Mouse (Mus musculus) 3134 (cell line): Measurements from ENCODE around the gene Safb2.

Source experiments
- DNase-seq: peaks from one replicate; pipeline ENCODE4 v3.0.0-alpha.2; 2011; ENCODE audit warnings: low spot score; ENCODE audit not compliant: insufficient read length; ENCODE audit errors: extremely low read depth

The Safb2 gene

DNA sequence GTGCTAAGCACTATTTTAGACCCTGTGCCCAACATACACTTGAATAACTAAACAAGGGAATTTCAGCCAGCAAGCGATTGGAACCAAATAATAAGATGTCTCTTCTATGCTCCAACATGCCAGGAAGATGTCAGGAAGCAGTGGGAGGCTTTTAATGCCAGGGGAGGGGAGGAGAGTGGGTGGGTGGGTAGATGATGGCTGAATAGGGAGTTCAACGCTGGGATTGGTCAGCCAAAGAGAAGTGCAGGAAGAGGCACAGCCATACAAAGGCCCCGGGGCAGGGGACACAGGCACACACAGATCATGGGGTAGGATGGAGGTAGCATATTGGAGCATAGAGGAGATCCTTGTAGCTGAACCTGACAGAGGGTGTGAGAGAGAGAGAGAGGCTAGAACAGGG, 47.5 kb downstream of the Safb2 start:
- no peak for DNase-seq

DNA sequence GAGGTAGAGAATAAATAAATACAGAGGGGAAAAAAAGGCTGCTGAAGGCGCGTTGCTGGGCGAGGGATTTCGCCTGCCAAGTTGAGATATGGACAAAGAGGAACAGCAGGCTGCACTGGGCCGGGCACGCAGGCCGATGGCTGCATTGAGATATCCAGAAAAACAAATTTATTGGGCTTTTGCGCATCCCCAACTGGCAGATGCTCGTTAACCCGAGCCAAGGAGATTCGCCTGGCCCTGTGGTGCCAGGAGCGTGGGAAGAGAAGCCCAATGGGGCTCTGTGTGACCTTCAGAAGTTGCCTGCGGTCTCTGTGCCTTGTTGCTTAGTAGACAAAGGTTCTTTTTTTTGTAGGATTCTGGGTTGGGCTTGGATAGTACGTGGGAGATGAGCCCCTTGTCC, 48.2 kb downstream of the Safb2 start:
- no peak for DNase-seq

DNA sequence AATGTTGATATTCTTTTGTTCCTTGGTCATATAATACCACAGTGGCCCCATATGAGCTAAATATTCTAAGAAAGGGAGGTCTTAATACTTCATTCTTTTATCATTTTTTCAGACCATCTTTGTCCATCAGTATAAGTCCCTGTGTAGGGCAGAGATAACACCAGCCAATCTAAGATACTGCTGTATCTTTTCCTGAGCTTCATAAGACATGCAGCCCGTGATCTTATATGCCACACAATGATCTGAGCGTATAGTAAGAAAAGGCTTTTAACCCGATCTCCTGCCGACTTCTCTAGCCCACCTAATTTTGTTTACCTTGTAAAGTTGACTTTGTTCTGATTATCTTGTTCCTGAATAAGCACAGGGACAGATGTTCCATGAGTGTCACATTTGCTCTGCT, 59.4 kb downstream of the Safb2 start:
- no peak for DNase-seq

DNA sequence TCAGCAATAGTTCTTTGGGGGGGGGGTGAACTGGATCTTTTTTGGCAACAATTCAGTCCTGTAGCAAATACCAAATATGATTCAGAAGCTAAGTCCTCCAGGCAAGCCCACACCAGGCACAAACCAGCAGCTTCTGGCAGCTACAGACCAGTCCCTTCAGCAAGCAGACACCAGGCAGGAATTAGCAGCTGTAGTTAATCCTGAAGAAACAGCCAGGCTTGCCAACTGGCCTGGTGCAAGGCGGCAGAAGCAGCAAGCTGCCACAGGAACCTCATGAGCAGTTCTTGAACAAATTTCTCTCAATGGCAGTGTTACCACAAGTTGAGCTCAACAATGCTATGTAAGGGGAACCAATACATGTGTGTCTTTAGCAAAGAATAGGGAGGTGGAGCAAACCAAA, 61.6 kb downstream of the Safb2 start:
- DNase-seq = no peak

DNA sequence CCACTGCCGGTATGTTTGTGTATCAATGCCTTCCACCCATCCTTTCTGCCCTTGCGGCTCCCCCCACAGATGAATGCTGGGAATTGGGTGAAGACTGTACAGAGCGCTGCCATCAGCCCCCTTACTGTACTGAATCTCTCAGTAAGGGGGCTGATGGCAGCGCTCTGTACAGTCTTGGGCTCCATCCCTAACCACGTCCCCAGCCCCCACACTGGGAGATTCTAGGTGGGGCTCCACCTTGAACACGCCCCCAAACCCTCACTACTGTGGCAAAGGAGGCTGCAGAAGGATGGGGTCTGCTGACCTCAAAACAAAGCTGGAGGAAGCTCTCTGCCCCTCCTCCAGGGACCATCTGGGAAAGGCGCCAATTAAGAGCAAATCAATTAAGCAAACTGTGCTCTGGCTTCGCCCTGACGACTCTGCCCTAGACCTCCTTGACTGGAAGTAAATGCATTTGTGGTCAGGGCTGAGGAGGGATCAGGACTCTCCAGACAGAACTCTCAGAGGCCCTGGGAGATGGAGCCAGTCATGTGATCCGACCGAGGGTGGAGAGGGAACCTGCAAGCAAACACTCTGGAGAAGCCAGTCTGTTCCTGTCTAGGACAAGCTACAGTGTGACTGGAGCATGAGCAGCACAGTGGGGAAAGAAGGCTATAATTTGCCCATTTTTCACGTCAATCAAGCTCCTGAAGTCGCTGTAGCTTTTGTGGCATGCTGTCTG, 68.5 kb downstream of the Safb2 start:
- no peak for DNase-seq

DNA sequence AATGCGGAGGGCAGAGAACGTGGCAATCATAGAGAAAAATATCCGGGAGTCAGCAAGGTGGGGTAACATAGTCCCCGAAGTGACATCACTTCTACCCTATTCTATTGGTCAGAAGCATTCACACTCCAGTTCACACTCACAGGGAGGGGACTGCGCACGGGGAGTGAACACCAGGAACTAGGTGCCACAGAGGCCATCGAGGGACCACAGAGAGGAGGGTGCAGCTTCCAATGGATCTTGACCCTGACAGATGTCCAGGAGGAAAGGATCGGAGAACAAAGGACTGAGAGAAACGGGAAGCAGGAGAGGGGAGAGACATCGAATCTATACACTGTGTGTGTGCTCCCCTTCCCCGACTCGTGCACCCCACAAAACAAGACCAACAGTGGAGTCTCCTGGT, 69.5 kb downstream of the Safb2 start:
- DNase-seq = no peak

DNA sequence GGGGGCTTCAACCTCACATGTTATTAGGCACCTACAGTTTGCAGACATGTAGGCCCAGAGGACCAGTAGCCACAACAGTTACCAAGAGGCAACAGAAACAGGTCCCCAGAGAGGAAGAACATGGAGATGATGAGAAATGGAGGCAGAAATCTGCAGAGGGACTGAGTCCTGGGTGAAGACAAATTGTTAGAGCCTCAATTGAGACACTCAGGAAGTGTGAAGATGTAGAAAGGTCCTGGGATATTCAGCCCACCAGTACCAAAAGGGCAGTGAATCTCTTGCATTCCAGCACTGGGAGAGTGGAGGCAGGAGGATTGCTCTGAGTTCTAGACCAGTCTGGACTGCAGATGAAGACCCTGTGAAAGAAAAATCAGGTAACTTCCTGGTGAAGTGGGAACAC, 70.1 kb downstream of the Safb2 start:
- no peak for DNase-seq

DNA sequence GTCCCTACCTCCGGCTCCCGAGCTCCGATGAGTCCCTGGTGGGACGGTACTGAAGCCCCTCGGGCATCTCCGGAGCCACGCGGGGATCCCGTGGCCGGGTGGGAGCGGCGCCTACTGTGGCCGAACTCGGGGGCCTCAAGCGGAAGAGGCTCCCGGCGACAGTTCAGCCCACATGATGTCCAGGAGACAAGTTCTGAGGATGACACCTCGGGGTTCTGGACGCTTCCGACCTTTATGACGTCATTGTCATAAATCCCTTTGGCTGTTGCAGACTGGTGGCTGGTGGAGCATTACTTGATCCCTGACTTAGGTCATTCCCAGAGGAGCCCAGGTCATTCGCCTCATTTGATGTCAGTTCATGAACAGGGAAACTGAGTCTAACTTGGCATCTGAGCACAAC, 72.1 kb downstream of the Safb2 start, which contains the start of gene Znrf4:
Gene Znrf4, minus strand, starts transcription at position 122 of the 400 bp plus-strand sequence.
- DNase-seq = no peak

DNA sequence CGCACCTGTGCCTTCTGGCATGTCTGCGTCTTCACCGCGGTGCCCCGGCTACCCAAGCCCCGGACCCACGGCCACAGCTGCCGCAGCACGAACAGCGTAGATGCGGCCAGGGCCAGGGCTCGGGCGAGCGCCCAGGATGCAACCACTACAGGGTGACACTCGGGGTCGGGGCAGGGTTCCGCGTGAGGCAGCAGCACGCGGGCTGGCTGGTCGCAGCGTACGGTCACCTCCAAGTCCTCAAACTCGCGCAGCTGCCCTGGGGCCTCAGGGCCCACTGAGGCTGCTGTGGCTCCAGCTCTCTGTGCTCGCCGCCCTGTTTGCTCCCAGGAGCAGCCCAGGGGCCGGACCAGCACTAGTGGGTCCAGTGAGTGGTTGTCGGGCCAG, 72.7 kb downstream of the Safb2 start:
- DNase-seq = no peak

DNA sequence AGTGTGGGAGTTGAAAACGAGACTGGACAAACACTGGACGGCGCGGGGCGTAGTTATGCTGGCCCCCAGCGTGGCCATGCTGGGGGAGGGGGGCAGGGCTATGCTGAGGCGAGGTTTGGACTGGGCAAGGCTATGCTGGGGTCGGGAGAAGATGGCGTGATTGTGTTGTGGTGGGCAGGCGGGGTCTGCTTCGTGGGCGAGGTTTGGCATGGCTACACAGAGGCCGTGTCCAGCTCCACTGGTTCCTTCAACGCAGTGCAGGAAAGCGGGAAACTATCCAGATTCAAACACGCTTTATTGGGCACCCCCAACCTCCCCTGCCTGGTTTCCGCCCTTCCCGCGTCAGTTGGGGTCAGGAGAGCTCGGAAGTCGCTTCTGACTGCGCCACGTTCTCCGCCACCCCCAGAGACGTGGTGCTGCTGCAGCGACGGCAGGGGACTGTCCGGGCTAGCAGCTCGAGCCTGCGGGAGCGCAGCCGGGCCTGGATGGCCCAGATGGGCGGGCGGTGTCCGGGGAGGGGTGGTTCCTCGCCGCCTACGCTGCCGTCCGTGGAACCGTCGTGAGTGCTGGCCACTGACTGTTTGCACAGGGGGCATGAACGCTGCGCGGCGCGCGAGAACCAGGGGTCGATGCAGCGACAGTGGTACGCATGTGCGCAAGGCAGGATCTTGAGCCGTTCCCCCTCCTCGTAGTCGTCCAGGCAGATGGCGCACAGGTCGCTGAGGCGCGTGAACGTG, 73.2 kb downstream of the Safb2 start:
- DNase-seq = no peak
